Mouse (Mus musculus): ENCODE measurements at regions not wholly inside any gene's neighbourhood (a gene's known extent, or its start where the extent isn't known, plus 50 kb on each side); places are given as distances from the start of the nearest gene placed in this dataset.

- DNase-seq = no peak
Measured at GRCm38 (mm10) chr15:74461935-74462334, 174.2 kb downstream of the Mroh4 start.

DNA sequence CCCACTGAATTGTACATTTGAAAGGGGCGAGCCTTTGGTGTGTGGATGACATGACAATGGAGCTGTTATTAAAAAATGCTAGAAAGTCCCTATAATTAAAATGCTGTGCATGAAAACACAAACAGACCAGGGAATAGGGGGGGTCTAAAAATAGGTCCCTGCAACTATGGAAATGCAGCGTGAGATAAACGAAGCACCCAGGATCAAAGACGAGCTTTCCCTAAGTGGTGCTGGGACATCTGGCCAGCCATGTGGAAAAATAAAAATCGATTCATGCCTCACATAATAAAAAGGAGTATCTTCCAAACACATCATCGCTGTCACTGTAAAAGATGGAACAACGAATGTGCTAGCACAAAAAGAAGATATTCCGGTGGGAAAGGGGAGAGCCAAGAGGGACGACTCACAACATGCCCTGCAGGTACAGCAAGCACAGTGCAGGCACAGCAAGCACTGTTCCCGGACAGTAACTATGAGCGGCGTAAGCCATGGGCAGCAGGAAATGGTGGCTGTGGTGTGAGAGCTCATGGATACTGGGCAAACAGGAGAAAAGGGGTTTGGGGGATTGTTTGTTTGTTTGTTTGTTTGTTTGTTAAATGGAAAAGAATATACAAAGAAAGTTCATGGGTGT, 176.7 kb downstream of the Mroh4 start:
- no peak for DNase-seq

- DNase-seq = no peak
Measured at GRCm38 (mm10) chr15:74458940-74459339, 177.2 kb downstream of the Mroh4 start.

GRCm38 (mm10) chr15:74457965-74458364, 178.2 kb downstream of the Mroh4 start:
- DNase-seq = no peak

- no peak for DNase-seq
Measured at GRCm38 (mm10) chr15:74456675-74457040, 179.5 kb downstream of the Mroh4 start.

DNA sequence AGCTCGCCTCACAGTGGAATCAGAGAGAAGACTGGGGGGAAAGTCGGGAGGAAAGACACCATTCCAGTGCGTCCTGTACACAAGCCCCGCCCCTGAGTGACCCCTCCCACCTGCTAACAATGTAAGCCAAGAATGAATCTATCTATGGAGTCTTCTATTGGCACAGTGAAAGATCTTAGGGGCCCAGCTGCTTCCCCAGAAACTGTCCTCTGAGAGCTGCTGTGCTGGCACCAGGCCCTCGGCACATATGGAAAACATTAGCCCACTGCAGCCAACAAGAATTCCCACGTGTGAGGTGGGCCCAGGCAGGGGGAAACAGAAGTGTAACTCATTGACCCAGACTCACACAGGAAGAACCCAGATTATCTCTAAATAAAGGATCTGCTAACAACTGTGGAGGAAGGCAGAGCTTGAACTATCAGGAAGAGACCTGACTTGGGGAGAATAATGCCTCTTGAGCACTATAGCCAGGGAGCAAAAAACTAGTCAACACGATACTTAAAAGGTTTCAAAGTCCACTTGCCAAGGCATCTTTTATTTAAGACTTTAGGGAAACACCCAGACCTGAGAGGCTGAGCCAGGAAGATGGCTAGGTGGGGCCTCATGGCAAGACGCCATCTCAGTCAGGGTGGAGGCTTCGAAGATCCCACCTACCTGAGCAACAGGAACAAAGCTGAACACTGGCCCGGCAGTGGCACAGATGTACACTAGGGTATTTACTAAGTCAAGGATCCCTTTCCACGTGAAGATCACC, 180.1 kb downstream of the Mroh4 start:
- no peak for DNase-seq

DNA sequence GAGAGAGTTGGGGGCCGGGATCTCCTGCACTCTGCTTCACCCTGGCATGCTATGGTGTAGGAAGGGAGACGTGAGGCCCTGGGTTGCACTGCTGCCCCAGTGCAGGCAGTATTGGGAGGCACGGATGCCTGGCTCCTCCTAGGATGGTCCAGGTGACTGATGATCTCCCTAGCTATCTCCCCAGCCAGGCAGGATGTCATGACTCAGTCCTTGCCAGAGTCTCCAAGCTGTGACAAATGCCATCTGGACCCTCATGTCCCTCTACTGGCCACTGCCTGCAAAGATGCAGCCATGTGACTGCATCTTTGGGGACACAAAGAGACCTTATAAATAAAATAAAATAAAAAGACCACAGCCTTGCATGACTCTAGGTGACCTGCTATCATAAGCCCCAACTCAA, 181.6 kb downstream of the Mroh4 start:
- no peak for DNase-seq

DNA sequence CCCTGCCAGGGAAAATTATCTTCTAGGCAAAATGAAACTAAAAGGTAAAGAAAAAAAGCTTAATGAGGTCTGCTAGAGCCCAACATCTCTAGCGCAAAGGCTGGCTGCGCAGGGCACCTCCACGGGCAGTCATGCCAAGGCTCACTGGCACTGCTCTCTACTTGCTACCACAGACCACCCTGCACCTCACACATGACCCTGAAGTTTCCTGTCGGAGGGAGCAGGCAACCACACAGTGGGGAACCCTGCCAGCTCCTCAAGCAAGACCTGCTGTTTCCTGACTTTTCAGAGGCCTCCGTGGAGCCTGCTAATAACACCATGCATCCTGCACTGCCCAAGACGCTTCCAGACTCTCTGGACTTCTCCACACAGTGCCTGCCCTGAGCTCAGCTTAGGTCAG, 182.3 kb downstream of the Mroh4 start:
- no peak for DNase-seq

DNA sequence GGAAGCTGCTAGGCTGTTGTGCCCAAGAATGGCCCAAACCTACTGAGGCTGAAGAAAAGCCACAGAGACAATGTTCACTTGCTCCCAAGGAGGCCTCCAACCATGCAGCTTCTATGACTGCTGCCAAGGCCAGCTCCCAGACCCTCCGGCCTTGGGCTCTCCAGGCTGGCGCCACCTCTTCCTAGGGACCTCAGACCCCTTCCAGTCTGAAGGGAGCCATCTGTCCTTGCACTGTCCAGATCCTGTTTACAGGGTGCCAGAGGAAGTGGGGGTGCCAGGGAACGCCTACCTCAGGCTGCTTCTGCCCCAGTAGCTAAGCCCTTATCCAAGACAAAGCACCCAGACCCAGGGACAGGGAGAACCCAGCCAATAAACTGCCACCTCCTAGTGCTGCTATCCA, 183.7 kb downstream of the Mroh4 start:
- DNase-seq = no peak

DNA sequence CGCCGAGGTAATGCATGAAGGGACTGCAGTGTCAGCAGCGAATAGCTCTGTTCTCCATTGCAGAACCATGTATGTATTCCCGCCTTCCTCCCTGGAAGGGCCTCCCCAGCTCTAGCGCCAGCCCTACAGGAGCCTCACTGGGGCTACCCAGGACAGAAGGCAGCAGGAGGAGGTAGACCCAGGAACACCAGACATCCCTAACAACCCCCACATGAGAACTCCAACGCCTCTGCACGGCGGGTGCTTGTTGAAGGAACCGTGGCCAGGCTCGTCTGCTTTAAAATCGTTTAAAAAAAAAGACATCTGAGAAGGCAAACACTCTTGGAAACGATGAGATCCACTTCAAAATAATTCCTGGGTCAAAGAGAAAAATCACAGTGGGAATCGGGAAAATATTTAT, 194.3 kb downstream of the Mroh4 start:
- DNase-seq = no peak

- no peak for DNase-seq
Measured at GRCm38 (mm10) chr15:74426989-74427388, 209.2 kb downstream of the Mroh4 start.

GRCm38 (mm10) chr15:74423001-74423400, 213.2 kb downstream of the Mroh4 start:
- DNase-seq = no peak

DNA sequence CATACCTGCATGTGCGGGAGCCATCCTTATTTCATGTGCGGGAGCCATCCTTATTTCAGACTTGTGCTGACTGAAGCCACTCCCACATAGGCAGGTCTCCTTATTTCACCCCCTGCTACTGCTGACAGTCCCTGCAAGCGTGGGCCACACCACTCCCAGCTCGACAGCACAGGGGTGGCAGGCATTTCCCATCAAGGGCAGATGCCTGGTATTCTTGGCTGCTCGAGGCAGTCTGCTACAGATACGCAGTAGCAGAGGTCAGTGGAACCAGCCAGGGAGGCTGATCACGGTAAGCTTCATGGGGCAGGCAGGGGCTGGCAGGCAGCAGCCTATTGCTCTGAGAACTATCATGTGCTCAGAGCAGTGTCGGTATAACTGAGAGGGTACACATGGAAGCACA, 215.6 kb downstream of the Mroh4 start:
- no peak for DNase-seq

- DNase-seq = no peak
Measured at GRCm38 (mm10) chr15:74418635-74419034, 217.5 kb downstream of the Mroh4 start.

DNA sequence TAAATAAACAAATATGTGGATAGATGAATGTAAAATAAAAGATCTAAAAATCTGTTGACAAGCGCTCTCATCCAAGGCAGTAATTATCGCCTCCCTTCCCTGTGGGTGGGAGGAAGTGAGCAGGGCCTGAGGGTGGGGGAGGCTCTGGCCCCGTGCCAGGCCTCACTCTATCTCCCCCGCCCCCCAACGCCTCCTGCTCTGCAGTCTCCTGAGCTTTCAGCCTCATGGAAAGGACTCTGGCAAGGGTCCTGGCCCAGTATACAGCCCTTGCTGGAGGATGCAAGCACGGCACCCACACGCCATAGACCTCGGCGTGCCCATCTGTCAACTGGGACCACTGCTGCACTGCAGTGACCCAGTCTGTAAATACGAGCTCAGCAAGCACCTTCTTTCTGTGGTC, 222.9 kb downstream of the Mroh4 start:
- no peak for DNase-seq

DNA sequence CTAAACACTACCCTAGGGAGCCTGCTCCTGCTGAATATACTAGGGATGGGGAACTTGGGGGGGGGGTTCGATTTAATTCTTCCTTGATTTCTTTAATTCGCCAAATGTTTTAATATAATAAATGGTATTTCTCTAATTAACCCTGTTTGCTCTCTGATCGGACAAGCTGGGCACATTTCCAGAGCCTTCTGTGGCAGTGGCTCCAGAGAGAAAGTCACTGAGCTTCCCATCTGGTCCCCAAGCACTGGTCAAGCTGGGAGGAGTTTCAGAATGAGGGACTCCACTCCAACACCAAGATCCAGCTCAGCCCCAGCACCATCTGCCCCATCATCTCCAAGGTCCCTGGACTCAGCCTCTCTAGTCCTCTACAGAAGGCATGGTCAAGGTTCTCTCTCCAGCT, 223.9 kb downstream of the Mroh4 start:
- DNase-seq = no peak

GRCm38 (mm10) chr15:74411097-74411496, 225.1 kb downstream of the Mroh4 start:
- peak in 1 of 2 experiments; percentile 46 for DNase-seq

- no peak for DNase-seq
Measured at GRCm38 (mm10) chr15:74404866-74405265, 231.3 kb downstream of the Mroh4 start.

DNA sequence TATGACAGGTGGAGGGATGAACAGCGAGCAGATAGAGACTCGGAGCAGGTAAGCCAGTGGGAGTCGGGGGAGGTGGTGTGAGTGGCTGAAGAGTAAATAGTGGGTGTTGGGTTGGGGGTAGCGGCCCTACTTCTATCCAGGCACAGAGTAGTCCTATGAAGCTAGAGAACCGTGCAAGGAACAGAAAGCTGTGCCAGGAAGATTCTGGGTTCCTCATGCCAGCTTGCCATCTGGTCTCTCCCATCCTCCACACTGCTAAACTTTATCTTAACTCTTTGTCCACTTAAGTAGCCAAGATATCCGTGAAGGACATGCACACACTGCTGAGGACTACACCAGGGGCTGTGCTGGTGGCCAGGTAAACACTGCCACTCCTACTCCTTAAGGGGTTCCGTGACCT, 234.9 kb downstream of the Mroh4 start:
- no peak for DNase-seq

DNA sequence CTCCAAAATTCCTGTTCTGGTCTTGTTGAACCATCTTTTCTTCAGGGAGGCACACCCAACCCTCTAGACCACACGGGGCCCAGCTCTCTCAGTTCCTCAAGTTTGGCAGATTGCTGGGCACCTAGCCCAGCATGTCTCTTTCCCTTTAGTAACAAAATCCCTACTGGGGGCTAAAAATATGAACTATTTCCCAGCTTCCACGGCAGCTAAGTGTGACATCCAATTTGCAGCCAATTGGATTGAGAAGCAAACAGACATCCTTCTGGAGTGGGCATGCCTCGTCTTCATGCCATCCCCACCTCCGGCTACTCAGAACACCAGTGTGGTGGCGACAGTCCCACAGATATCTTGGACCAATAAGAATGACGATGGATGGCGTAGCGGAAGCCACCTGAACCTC, 240.1 kb downstream of the Mroh4 start:
- DNase-seq = no peak

DNA sequence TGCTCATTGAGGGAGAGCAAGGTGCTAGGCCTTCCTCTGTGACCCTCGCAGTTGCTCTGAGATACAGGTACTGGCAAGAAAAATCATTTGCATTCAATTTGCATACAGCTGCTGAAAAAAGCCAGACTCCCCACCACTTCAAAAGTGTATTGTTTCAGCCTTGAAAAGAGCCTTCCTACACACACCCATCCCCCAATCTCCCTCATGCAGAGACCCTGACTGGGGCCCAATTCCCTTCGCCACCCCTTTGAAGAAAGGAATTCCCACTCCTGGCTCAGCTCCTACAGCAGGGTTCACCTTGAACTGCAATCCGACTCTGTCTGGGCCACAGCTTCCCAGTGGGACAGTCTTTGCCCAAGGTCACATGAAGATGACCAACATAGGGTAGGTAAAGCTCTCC, 248.6 kb downstream of the Mroh4 start:
- DNase-seq = no peak

DNA sequence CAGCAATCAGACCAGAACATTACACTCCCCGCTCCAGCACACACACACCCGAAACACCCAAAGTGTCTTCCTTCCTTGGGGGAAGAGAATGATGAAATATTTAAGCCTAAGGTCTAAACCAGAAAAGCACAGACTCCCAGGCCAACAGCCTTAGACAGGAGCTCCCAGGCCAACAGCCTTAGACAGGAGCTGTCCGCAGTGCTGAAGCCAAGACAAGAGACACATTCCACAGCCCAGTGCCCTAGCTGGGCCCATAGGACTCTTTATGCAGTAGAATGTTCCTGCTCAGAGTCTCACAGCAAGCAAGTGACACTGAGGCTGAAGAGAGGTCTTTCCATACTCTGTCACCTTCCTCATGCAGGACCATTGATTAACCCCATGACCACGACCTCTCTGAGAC, 253.6 kb downstream of the Mroh4 start:
- DNase-seq = peak in 1 of 2 experiments; percentile 70

GRCm38 (mm10) chr15:74379366-74379765, 256.8 kb downstream of the Mroh4 start:
- DNase-seq = no peak

DNA sequence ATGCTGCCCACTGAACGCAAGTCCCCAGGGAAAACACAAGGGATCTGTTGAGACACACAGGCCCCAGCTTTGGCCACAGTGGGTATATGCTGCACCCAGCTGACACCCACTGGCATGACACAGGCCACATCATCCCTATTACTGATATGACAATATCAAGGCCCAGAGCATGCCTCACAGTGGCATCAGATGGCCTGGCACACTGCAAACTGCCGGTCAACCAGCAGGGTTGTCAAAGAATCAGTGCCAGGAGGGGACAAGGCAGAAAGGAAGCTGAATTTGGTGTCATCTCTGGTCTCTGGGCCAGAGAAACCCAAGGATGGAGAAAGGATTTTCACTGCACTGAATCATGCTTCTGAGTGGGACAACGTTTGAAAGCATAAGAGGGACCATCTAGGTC, 266.7 kb downstream of the Mroh4 start:
- DNase-seq = no peak

DNA sequence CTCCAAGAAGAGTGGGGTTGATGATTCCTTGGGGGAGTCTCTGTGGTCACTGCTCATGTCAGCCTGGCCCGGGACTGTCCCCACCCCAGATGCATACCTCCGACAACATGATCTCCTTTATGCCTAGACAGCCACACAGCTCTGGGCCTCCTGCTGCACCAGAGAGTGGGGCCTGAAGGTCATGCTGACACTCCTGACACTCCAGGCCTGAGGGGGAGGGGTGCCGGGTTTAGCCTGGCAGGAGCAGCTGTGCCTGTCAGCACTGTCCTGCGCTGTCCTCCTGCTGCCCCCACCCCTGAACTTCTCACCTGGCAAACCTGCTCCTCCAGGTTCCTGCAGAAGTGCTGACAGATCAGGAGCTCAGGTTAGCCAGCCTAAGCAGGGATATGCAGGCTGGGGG, 288.2 kb downstream of the Mroh4 start:
- DNase-seq = no peak

Measured in kidney, postnatal 36 days (tissue).